8 mouse cellular contexts compared by ENCODE assay signal in genomic region chr3:141466727-141467335, GRCm38 (mm10). TPM values are rescaled to one million over a fixed set of nuclear protein-coding genes. Genes with fewer than 3 reads are reported as not detected.
A peak's percentile ranks its signal among the peaks of the same experiment; 100 is the strongest.
DNase-seq lines count a peak whose midpoint lies in the region; ATAC-seq lines count a peak whose summit lies in the region.

No protein-coding gene starts in this region.

- H3K9ac ChIP-seq in hindbrain, embryonic 14.5 days = peak overlapping the region; percentile 81
- peak overlapping the region; percentile 88 for H3K9ac ChIP-seq in neural tube, embryonic 13.5 days

- 0 out of 2 replicates have a peak, but pooled peaks cover 3% of the 10 kb centered on the region for H3K4me1 ChIP-seq in hindbrain, embryonic 14.5 days (replicated peaks; ENCODE audit: control insufficient read depth, insufficient read depth, low read length)
- H3K4me1 ChIP-seq in neural tube, embryonic 13.5 days (replicated peaks) = peaks cover 50% of the 10 kb centered on the region

- H3K27ac ChIP-seq in hindbrain, embryonic 14.5 days = peak overlapping the region; percentile 92
- peak overlapping the region; percentile 96 for H3K27ac ChIP-seq in neural tube, embryonic 13.5 days (replicated peaks)

- no peaks in the 10 kb centered on the region for H3K27me3 ChIP-seq in hindbrain, embryonic 14.5 days (ENCODE audit: control insufficient read depth, insufficient read depth, low read length)
- H3K27me3 ChIP-seq in neural tube, embryonic 13.5 days = peaks cover 22% of the 10 kb centered on the region

- ATAC-seq in hindbrain, embryonic 14.5 days (ENCODE audit: low FRiP score) = no peak
- no peak for ATAC-seq in neural tube, embryonic 13.5 days (ENCODE audit: low read depth)
- ATAC-seq in erythroid progenitor cell, adult 5-6 weeks (replicated peaks; ENCODE audit: low FRiP score, poor library complexity, severe bottlenecking) = no peak

- H3K4me3 ChIP-seq in hindbrain, embryonic 14.5 days (replicated peaks; ENCODE audit: low read length) = peak overlapping the region; percentile 67
- peak overlapping the region; percentile 78 for H3K4me3 ChIP-seq in neural tube, embryonic 13.5 days

- H3K4me2 ChIP-seq in hindbrain, embryonic 14.5 days (replicated peaks) = peak overlapping the region; percentile 61
- peak overlapping the region; percentile 83 for H3K4me2 ChIP-seq in neural tube, embryonic 13.5 days

- no peaks in the 10 kb centered on the region for H3K9me3 ChIP-seq in hindbrain, embryonic 14.5 days (ENCODE audit: control insufficient read depth, low read length)
- no peaks in the 10 kb centered on the region for H3K9me3 ChIP-seq in neural tube, embryonic 13.5 days

- H3K36me3 ChIP-seq in hindbrain, embryonic 14.5 days (replicated peaks; ENCODE audit: control insufficient read depth, insufficient read depth) = no peaks in the 10 kb centered on the region
- no peaks in the 10 kb centered on the region for H3K36me3 ChIP-seq in neural tube, embryonic 13.5 days

- DNase-seq in layer of hippocampus, postnatal 10 days (ENCODE audit: low spot score in 2 of 2) = peak; percentile 14 to 26
- no peak for DNase-seq in layer of hippocampus, adult 18-20 months (ENCODE audit: low spot score in 2 of 2)
- peak; percentile 39 for DNase-seq in embryo, embryonic 11 days
- no peak for DNase-seq in hindbrain, embryonic 14.5 days (ENCODE audit: low spot score)
- DNase-seq in adrenal gland, adult 8-10 months = no peak
- no peak for DNase-seq in ovary, adult 18-20 months (ENCODE audit: low spot score)

- 9% methylated on average over 3 of the region's 3 CpGs for WGBS in hindbrain, embryonic 14.5 days
- 12% methylated on average over 3 of the region's 3 CpGs for WGBS in neural tube, embryonic 13.5 days

RNA-seq across cellular contexts. Expression of gene Unc5c, which starts 1.8 kb away (rescaled TPM):
- 10 to 100 TPM; 37.1 to 37.7 TPM for total RNA-seq in layer of hippocampus, postnatal 10 days (2021)
- 10 to 100 TPM; 40.6 to 44.4 TPM for total RNA-seq in layer of hippocampus, adult 18-20 months (2021)
- polyA plus RNA-seq in hindbrain, embryonic 14.5 days (2014; fragmentation: Nextera tagmentation; extraction: Ambion mirVana) = 19.4 and 24.4 TPM in 2 replicates
- polyA plus RNA-seq in neural tube, embryonic 13.5 days (2015; fragmentation: Nextera tagmentation; extraction: Ambion mirVana) = 18.8 and 19.0 TPM in 2 replicates
- total RNA-seq in erythroid progenitor cell, adult 5-6 weeks (2015; ENCODE audit: low replicate concordance) = not detected in 2 replicates
- total RNA-seq in erythroid progenitor cell, adult 5-6 weeks (2017; ENCODE audit: low replicate concordance) = not detected in 2 replicates
- total RNA-seq in adrenal gland, adult 8-10 months (2022) = 10 to 100 TPM in 2 of 4 experiments, 1 to 10 TPM in 2; 8.6 to 14.8 (median 11.3) TPM

Comparison
In these comparisons a context has a peak if more than half of its experiments do, and no peak if none do; other contexts are left out.
1. DNase-seq: peak in layer of hippocampus, postnatal 10 days (2 of 2) and embryo, embryonic 11 days (single experiment); none in layer of hippocampus, adult 18-20 months (0 of 2), hindbrain, embryonic 14.5 days (single experiment), adrenal gland, adult 8-10 months (single experiment) and ovary, adult 18-20 months (single experiment).
2. RNA of gene Unc5c, which starts 1.8 kb away (total RNA-seq): 40.6 to 44.4 TPM in layer of hippocampus, adult 18-20 months, 37.1 to 37.7 TPM in layer of hippocampus, postnatal 10 days and 8.6 to 14.8 TPM in adrenal gland, adult 8-10 months; not detected in erythroid progenitor cell, adult 5-6 weeks; every median in the first group is over 4 times any median in the second.